Mouse (Mus musculus) G1E (cell line): ENCODE results near the gene Pigt. TPM values are rescaled to one million over a fixed set of nuclear protein-coding genes. Genes with fewer than 3 reads are reported as not detected.

ENCODE experiments used
- ATAC-seq: 2 replicates; pipeline ENCODE4 v1.8.0; 2016; ENCODE audit warnings: mild to moderate bottlenecking; ENCODE audit not compliant: insufficient number of reproducible peaks, poor library complexity, low FRiP score, severe bottlenecking; ENCODE audit errors: extremely low read depth
- DNase-seq: peaks from one replicate; pipeline ENCODE4 v3.0.0; 2012; ENCODE audit warnings: low spot score
- H3K27me3 ChIP-seq: 2 replicates; pipeline ENCODE4 v1.6.1; 2012; ENCODE audit warnings: mild to moderate bottlenecking, low read length, inconsistent platforms; ENCODE audit not compliant: insufficient read depth
- H3K36me3 ChIP-seq: replicated peaks from 2 replicates; pipeline ENCODE3; 2012; ENCODE audit warnings: mild to moderate bottlenecking, inconsistent platforms
- H3K4me1 ChIP-seq: 2 replicates; pipeline ENCODE4 v1.6.1; 2012; ENCODE audit warnings: low read depth, low read length, inconsistent platforms, mixed read lengths; ENCODE audit not compliant: insufficient read depth
- H3K4me3 ChIP-seq: 2 replicates; pipeline ENCODE4 v1.5.1; 2012; ENCODE audit warnings: low read depth, mild to moderate bottlenecking, inconsistent platforms, low read length, moderate library complexity, mixed read lengths
- H3K9me3 ChIP-seq: replicated peaks from 2 replicates; pipeline ENCODE4 v1.6.1; 2012; ENCODE audit warnings: inconsistent platforms
- CTCF ChIP-seq: IDR thresholded peaks from 2 replicates; pipeline ENCODE4 v1.5.1; 2012; ENCODE audit warnings: low read depth, low read length, inconsistent platforms, mixed read lengths
- GATA1 ChIP-seq: IDR thresholded peaks from 2 replicates; pipeline ENCODE4 v1.6.1; 2012; ENCODE audit warnings: borderline replicate concordance, low read length, inconsistent platforms, mixed read lengths
- GATA2 ChIP-seq: IDR thresholded peaks from 2 replicates; pipeline ENCODE4 v1.6.1; 2012; ENCODE audit warnings: low read depth, low read length, inconsistent platforms, borderline replicate concordance
- POLR2AphosphoS5 ChIP-seq: IDR thresholded peaks from 2 replicates; pipeline ENCODE4 v1.6.1; 2012; ENCODE audit warnings: low read depth, low read length, inconsistent platforms; ENCODE audit not compliant: insufficient replicate concordance
- TAL1 ChIP-seq: conservative IDR thresholded peaks from 2 replicates; pipeline ENCODE4 v1.6.1; 2012; ENCODE audit warnings: low read depth, low read length, inconsistent platforms, mixed read lengths
- polyA plus RNA-seq: library from polyadenylated mRNA; stranded (reverse); fragments of >175 nt; gene quantifications from 2 replicates; pipeline ENCODE4 v1.2.3, GENCODE M21; 2012
- total RNA-seq, 2 experiments: library from RNA; stranded (forward) in 1 of 2; stranded (reverse) in 1 of 2; fragments of 200-1000 nt in 1 of 2; fragments of >200 nt in 1 of 2; fragmentation: Nextera tagmentation in 1 of 2; gene quantifications; 2 replicates each; pipeline ENCODE4 v1.2.3; 2014 to 2017

Gene Pigt
- total and polyA plus RNA-seq, 3 experiments: 23.2 to 81.0 (median 68.5) TPM

- no peak for ATAC-seq
Observed at GRCm38 (mm10) chr2:164542598-164542997, 45.3 kb downstream of the Pigt start.

GRCm38 (mm10) chr2:164543745-164544144 is 46.4 kb downstream of the Pigt start:
- no peak overlapping the region for H3K4me3 ChIP-seq
- TF ChIP-seq GATA2 (no peak), CTCF (no peak), GATA1 (no peak), POLR2AphosphoS5 (no peak), TAL1 (no peak)
- H3K27me3 ChIP-seq: peaks cover 2% of the 10 kb centered on the region; the same call in 1 of the 2 replicates
- no peaks in the 10 kb centered on the region for H3K9me3 ChIP-seq
- no peaks in the 10 kb centered on the region for H3K4me1 ChIP-seq
- ATAC-seq (no peak), DNase-seq (no peak)
- H3K36me3 ChIP-seq: no peaks in the 10 kb centered on the region

More at GRCm38 (mm10) chr2:164542598-164542997, 45.3 kb downstream of the Pigt start:
- Histone ChIP-seq H3K27me3 (peaks cover 2% of the 10 kb centered on the region; the same call in 1 of the 2 replicates), H3K36me3 (no peaks in the 10 kb centered on the region), H3K4me1 (no peaks in the 10 kb centered on the region), H3K9me3 (no peaks in the 10 kb centered on the region), H3K4me3 (no peak overlapping the region)
- no peak for DNase-seq
- no peak for TF ChIP-seq CTCF
- no peak for TF ChIP-seq GATA2
- TF ChIP-seq TAL1: no peak
- TF ChIP-seq GATA1: no peak
- no peak for TF ChIP-seq POLR2AphosphoS5

DNA sequence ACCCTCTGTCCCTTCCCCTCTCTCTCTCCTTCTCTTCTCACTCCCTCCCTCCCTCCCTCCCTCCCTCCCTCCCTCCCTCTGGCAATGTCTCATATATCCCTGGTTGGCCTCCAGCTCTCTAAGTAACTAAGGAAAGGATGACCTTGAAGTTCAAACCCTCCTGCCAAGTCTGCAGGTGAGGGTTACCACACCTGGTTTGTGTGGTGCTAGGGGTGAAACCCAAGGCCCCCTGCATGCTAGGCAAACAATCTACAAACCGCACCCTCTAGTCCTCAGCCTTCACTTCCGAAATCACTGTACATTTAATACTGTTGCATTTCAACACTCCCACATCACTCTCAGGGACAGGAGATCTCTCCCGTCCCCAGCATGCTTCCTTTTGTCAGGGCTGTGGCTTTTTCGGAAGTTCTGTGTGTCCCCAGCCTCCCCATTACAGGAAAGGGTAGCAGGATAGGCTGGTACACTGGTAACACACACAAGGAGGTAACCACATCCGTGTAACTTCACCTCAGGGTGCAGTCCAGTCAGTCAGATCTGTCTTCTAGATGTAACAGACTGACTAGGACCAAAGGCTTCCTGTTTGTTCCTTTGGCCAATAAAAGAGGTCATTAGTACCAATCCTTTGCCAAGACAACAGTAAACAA is 47.3 kb downstream of the Pigt start:
- Histone ChIP-seq H3K27me3 (peaks cover 2% of the 10 kb centered on the region; the same call in 1 of the 2 replicates), H3K4me3 (no peak overlapping the region), H3K9me3 (no peaks in the 10 kb centered on the region), H3K4me1 (no peaks in the 10 kb centered on the region), H3K36me3 (no peaks in the 10 kb centered on the region)
- TF ChIP-seq TAL1 (no peak), GATA1 (no peak), POLR2AphosphoS5 (no peak), CTCF (no peak), GATA2 (no peak)
- ATAC-seq (no peak), DNase-seq (no peak)

DNA sequence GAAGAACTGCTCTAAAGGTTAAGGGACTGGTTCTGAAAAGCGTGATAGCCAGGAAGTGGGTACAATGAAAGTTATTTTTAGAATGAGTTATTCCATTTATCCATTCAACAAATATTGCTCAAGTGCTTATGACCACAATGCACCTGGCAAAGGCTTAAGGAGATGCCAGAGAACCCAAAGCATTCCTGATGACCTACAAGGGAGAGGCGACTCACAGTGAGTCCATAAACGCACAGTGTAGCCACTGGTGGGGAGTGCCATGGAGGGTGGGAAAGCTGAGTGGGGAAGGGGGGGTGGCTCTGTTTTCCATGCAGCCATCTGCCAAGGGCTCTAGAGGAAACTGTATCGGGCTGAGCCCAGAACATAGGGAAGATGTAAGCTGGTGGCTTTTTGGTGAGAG is 52.0 kb downstream of the Pigt start:
- Histone ChIP-seq H3K9me3 (no peaks in the 10 kb centered on the region), H3K4me1 (no peaks in the 10 kb centered on the region), H3K4me3 (no peak overlapping the region), H3K27me3 (peaks cover 6% of the 10 kb centered on the region; the same call in 1 of the 2 replicates), H3K36me3 (no peaks in the 10 kb centered on the region)
- ATAC-seq (no peak), DNase-seq (no peak)
- TF ChIP-seq POLR2AphosphoS5 (no peak), CTCF (no peak), GATA2 (no peak), TAL1 (no peak), GATA1 (no peak)

GRCm38 (mm10) chr2:164549963-164550894 is 52.9 kb downstream of the Pigt start:
- no peak overlapping the region for H3K4me3 ChIP-seq
- H3K4me1 ChIP-seq: no peaks in the 10 kb centered on the region
- no peaks in the 10 kb centered on the region for H3K9me3 ChIP-seq
- H3K36me3 ChIP-seq: no peaks in the 10 kb centered on the region
- no peak for TF ChIP-seq CTCF
- no peak for TF ChIP-seq TAL1
- no peak for TF ChIP-seq POLR2AphosphoS5
- no peak for TF ChIP-seq GATA2
- TF ChIP-seq GATA1: no peak
- peaks cover 4% of the 10 kb centered on the region; the same call in 1 of the 2 replicates for H3K27me3 ChIP-seq
- ATAC-seq (no peak), DNase-seq (no peak)

- Histone ChIP-seq H3K36me3 (no peaks in the 10 kb centered on the region), H3K9me3 (no peaks in the 10 kb centered on the region), H3K4me1 (no peaks in the 10 kb centered on the region), H3K4me3 (no peak overlapping the region), H3K27me3 (peaks cover 4% of the 10 kb centered on the region; the same call in 1 of the 2 replicates)
- no peak for TF ChIP-seq TAL1
- no peak for TF ChIP-seq GATA2
- TF ChIP-seq GATA1: no peak
- no peak for TF ChIP-seq CTCF
- TF ChIP-seq POLR2AphosphoS5: no peak
- no peak for DNase-seq
- no peak for ATAC-seq
Observed at GRCm38 (mm10) chr2:164550895-164551269, 53.6 kb downstream of the Pigt start.
